Mouse (Mus musculus): ENCODE results near the gene Gm26938.
A peak's percentile ranks its signal among the peaks of the same experiment; 100 is the strongest.

Gene Gm26938

GRCm38 (mm10) chr5:139826357-139827055, at the start of gene Gm26938, which contains the start of gene Psmg3:
Gm26938 (minus strand) TSS chr5:139826407.
Psmg3 (minus strand) TSS chr5:139826885.
- peak; percentile 17; the same call in 1 of the 2 replicates for TF ChIP-seq GATA4 (IDR thresholded peaks at IDR 0.05; ENCODE audit: insufficient replicate concordance, low read length)

- no peak for TF ChIP-seq GATA4 (IDR thresholded peaks at IDR 0.05; ENCODE audit: insufficient replicate concordance, low read length)
These were observed 45.3 kb upstream of the Gm26938 start for GRCm38 (mm10) chr5:139871526-139871925.

GRCm38 (mm10) chr5:139870886-139871285, 44.7 kb upstream of the Gm26938 start:
- no peak for TF ChIP-seq GATA4 (IDR thresholded peaks at IDR 0.05; ENCODE audit: insufficient replicate concordance, low read length)

- TF ChIP-seq GATA4 (IDR thresholded peaks at IDR 0.05; ENCODE audit: insufficient replicate concordance, low read length): no peak
These were observed 36.6 kb upstream of the Gm26938 start for GRCm38 (mm10) chr5:139862759-139863158.

GRCm38 (mm10) chr5:139860328-139861104, 34.3 kb upstream of the Gm26938 start:
- no peak for TF ChIP-seq GATA4 (IDR thresholded peaks at IDR 0.05; ENCODE audit: insufficient replicate concordance, low read length)

GRCm38 (mm10) chr5:139849626-139850320, 23.6 kb upstream of the Gm26938 start:
- TF ChIP-seq GATA4 (IDR thresholded peaks at IDR 0.05; ENCODE audit: insufficient replicate concordance, low read length): no peak

- TF ChIP-seq GATA4 (IDR thresholded peaks at IDR 0.05; ENCODE audit: insufficient replicate concordance, low read length): no peak
These were observed 12.9 kb upstream of the Gm26938 start for GRCm38 (mm10) chr5:139839142-139839541.

GRCm38 (mm10) chr5:139838476-139838892, 12.3 kb upstream of the Gm26938 start:
- no peak for TF ChIP-seq GATA4 (IDR thresholded peaks at IDR 0.05; ENCODE audit: insufficient replicate concordance, low read length)

- no peak for TF ChIP-seq GATA4 (IDR thresholded peaks at IDR 0.05; ENCODE audit: insufficient replicate concordance, low read length)
These were observed 9.5 kb upstream of the Gm26938 start for GRCm38 (mm10) chr5:139835706-139836105.

- TF ChIP-seq GATA4 (IDR thresholded peaks at IDR 0.05; ENCODE audit: insufficient replicate concordance, low read length): no peak
These were observed 5.9 kb upstream of the Gm26938 start for GRCm38 (mm10) chr5:139832125-139832524.

- TF ChIP-seq GATA4 (IDR thresholded peaks at IDR 0.05; ENCODE audit: insufficient replicate concordance, low read length): no peak
These were observed 4.5 kb upstream of the Gm26938 start for GRCm38 (mm10) chr5:139830734-139831133.

- TF ChIP-seq GATA4 (IDR thresholded peaks at IDR 0.05; ENCODE audit: insufficient replicate concordance, low read length): no peak
These were observed 3.2 kb upstream of the Gm26938 start for GRCm38 (mm10) chr5:139829384-139829783.

- no peak for TF ChIP-seq GATA4 (IDR thresholded peaks at IDR 0.05; ENCODE audit: insufficient replicate concordance, low read length)
These were observed 1.4 kb upstream of the Gm26938 start for GRCm38 (mm10) chr5:139827593-139827992.

- no peak for TF ChIP-seq GATA4 (IDR thresholded peaks at IDR 0.05; ENCODE audit: insufficient replicate concordance, low read length)
These were observed 260 bp downstream of the Gm26938 start for GRCm38 (mm10) chr5:139825947-139826346.

- TF ChIP-seq GATA4 (IDR thresholded peaks at IDR 0.05; ENCODE audit: insufficient replicate concordance, low read length): no peak
These were observed 1.7 kb downstream of the Gm26938 start for GRCm38 (mm10) chr5:139824531-139824930.
